Mouse (Mus musculus) macrophage (primary cell): Measurements from ENCODE around the gene Papola. TPM values are rescaled to one million over a fixed set of nuclear protein-coding genes. Genes with fewer than 3 reads are reported as not detected.

ENCODE experiments used
- H3K27ac ChIP-seq: fragments of 350-480 bp; formaldehyde crosslinking; 2 replicates; pipeline ENCODE4 v1.9.0; 2021
- H3K36me3 ChIP-seq: fragments of 350-480 bp; formaldehyde crosslinking; 2 replicates; pipeline ENCODE4 v1.9.0; 2021; ENCODE audit errors: inconsistent target
- H3K4me3 ChIP-seq: fragments of 350-480 bp; formaldehyde crosslinking; 2 replicates; pipeline ENCODE4 v1.9.0; 2021; ENCODE audit errors: inconsistent target
- H3K79me2 ChIP-seq: fragments of 350-480 bp; formaldehyde crosslinking; 2 replicates; pipeline ENCODE4 v1.9.0; 2021; ENCODE audit errors: inconsistent target
- WGBS: methylation state at CpG from one replicate; pipeline ENCODE4 v1.1.7; 2026; ENCODE audit warnings: inconsistent platforms; ENCODE audit not compliant: missing documents; 5-methylcytosine and 5-hydroxymethylcytosine counted together
- polyA plus RNA-seq: library from polyadenylated mRNA; stranded (reverse); fragments of 250-400 nt; gene quantifications from 3 replicates; pipeline ENCODE4 v1.2.4, GENCODE M21; 2018; ENCODE audit warnings: inconsistent platforms
- total RNA-seq, 78 experiments: library from RNA; depleted of rRNA; stranded (reverse); fragments of 250-400 nt; gene quantifications; 1 replicate in 9 of 78; 2 replicates in 24 of 78; 3 replicates in 43 of 78; 4 replicates in 2 of 78; pipeline ENCODE4 v1.2.4; 2018; ENCODE audit warnings: inconsistent platforms in 56 of 78

Papola gene
- 100 to 1,000 TPM; 224 to 433 (median 311) TPM for total RNA-seq (2018; cell fraction: chromatin; rRNA removed)
- 100 to 1,000 TPM; 130 to 170 (median 150) TPM for total RNA-seq (2018; cell fraction: cytosol; rRNA removed)
- total RNA-seq (2018; cell fraction: nucleus; rRNA removed) = 100 to 1,000 TPM; 162 to 313 (median 215) TPM
- polyA plus RNA-seq = 86.0 to 118 TPM (median 97.4 TPM) in 3 replicates

DNA sequence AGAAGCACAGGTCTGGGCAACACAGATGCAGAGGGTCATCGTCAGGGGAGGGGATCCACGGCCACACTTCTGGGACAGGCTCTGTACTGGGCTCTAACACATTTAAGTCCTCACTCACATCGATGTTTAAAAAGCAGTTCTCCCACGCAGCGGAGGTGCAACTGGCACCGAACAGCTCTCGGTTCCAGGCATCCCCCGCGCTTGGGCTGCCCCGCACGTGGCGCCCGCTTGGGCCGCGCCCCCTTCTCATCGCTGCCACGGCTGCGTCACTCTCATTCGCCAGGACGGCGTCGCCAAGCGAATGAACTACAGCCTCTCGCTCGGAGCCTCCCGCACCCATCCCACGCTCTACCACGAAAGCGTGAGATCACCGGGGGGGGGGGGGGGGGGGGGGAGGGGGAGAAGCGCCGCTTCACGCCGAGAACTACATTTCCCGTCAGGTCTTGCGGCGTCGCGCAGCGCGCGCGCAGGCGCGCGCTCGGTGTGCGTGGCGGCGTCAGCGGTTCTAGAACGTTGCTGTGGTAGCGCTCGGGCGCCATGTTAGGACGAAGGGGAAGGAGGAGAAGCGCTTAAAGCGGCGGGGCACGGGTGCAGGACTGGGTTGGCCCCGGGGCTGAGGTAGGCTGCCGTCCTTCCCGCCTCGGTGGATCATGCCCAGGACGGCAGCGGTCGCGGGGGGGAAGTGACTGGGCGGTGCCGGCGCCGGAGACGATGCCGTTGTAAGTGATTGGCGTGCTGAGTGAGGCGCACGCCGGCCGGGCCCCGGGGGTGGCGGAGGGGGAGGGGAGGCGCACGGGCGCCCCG, at the start of gene Papola:
Gene Papola, plus strand, starts transcription at position 499 of the 804 bp plus-strand sequence.
- peaks cover 43% of the 10 kb centered on the region for H3K79me2 ChIP-seq
- H3K36me3 ChIP-seq = no peaks in the 10 kb centered on the region
- H3K27ac ChIP-seq = peak within 1 kb of the TSS; percentile 90
- H3K4me3 ChIP-seq = peak within 1 kb of the TSS; percentile 74
- 1% methylated on average over 72 of the region's 85 CpGs for WGBS

GRCm38 (mm10) chr12:105735226-105735888, 49.1 kb upstream of the Papola start:
- no peak overlapping the region for H3K4me3 ChIP-seq
- no peaks in the 10 kb centered on the region for H3K79me2 ChIP-seq
- H3K27ac ChIP-seq = no peak overlapping the region
- H3K36me3 ChIP-seq = no peaks in the 10 kb centered on the region
- WGBS = 87% methylated on average over 6 of the region's 7 CpGs

DNA sequence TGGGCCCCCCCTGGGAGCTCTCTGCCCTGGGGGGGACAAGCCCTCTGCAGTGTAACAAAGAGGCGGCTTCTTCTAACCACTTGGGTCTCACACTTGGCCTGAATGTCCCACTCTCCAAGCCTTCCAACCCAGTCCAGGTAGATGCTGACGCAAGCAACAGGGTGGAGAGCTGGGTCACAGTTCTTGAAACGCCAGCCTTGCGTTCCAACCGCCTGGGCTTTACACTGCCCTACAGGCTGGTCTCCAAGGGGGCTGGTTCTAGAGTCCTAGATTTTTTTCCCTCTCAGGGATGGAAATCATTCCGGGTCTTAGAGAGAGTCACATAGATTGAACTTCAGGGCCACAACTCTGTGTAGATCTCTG, 48.6 kb upstream of the Papola start:
- Histone ChIP-seq H3K4me3 (no peak overlapping the region), H3K27ac (no peak overlapping the region), H3K36me3 (no peaks in the 10 kb centered on the region), H3K79me2 (no peaks in the 10 kb centered on the region)
- WGBS = 96% methylated on average over 6 of the region's 6 CpGs

- no peaks in the 10 kb centered on the region for H3K36me3 ChIP-seq
- WGBS = 90% methylated on average over 15 of the region's 15 CpGs
- H3K4me3 ChIP-seq = no peak overlapping the region
- H3K27ac ChIP-seq = no peak overlapping the region
- H3K79me2 ChIP-seq = no peaks in the 10 kb centered on the region
Observed at GRCm38 (mm10) chr12:105738316-105739096, 46.0 kb upstream of the Papola start.

GRCm38 (mm10) chr12:105739656-105740055, 44.8 kb upstream of the Papola start:
- H3K36me3 ChIP-seq = no peaks in the 10 kb centered on the region
- H3K4me3 ChIP-seq = no peak overlapping the region
- WGBS = 97% methylated on average over 8 of the region's 8 CpGs
- no peaks in the 10 kb centered on the region for H3K79me2 ChIP-seq
- H3K27ac ChIP-seq = no peak overlapping the region

- Histone ChIP-seq H3K27ac (no peak overlapping the region), H3K4me3 (no peak overlapping the region), H3K79me2 (no peaks in the 10 kb centered on the region), H3K36me3 (no peaks in the 10 kb centered on the region)
- WGBS = 89% methylated on average over 5 of the region's 5 CpGs
Observed at GRCm38 (mm10) chr12:105748114-105748513, 36.4 kb upstream of the Papola start.

- no peaks in the 10 kb centered on the region for H3K79me2 ChIP-seq
- no peak overlapping the region for H3K4me3 ChIP-seq
- H3K27ac ChIP-seq = no peak overlapping the region
- WGBS = 94% methylated on average over 10 of the region's 10 CpGs
- H3K36me3 ChIP-seq = no peaks in the 10 kb centered on the region
Observed at GRCm38 (mm10) chr12:105753813-105754212, 30.7 kb upstream of the Papola start.

GRCm38 (mm10) chr12:105757816-105758497, 26.5 kb upstream of the Papola start:
- Histone ChIP-seq H3K79me2 (no peaks in the 10 kb centered on the region), H3K4me3 (no peak overlapping the region), H3K27ac (no peak overlapping the region), H3K36me3 (no peaks in the 10 kb centered on the region)
- WGBS = 84% methylated on average over 15 of the region's 15 CpGs

DNA sequence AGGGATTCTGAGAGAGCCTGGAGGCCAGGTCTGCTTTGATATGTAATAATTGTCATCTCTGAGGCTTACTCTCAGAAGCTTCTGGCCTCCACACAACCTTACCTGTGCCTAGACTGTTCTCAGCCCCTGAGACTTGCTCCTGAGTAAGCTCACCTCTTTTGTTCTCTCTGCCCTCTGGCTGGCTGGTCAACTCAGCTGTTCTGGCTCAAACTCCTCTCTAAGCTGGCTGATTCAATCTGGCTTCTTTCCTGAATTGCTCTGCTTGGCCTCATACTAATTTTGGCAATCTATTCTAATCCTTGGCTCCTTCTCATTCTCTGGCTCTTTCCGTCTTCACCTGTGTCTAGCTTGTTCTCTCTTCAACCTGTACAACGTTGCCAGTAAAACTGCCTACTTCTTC, 25.6 kb upstream of the Papola start:
- 95% methylated on average over 2 of the region's 2 CpGs for WGBS
- no peak overlapping the region for H3K4me3 ChIP-seq
- H3K27ac ChIP-seq = no peak overlapping the region
- H3K79me2 ChIP-seq = no peaks in the 10 kb centered on the region
- no peaks in the 10 kb centered on the region for H3K36me3 ChIP-seq

GRCm38 (mm10) chr12:105759849-105760478, 24.5 kb upstream of the Papola start:
- Histone ChIP-seq H3K36me3 (no peaks in the 10 kb centered on the region), H3K4me3 (no peak overlapping the region), H3K27ac (no peak overlapping the region), H3K79me2 (no peaks in the 10 kb centered on the region)
- WGBS = 51% methylated on average over 8 of the region's 10 CpGs

GRCm38 (mm10) chr12:105761171-105761570, 23.3 kb upstream of the Papola start:
- H3K36me3 ChIP-seq = no peaks in the 10 kb centered on the region
- no peaks in the 10 kb centered on the region for H3K79me2 ChIP-seq
- 19% methylated on average over 11 of the region's 11 CpGs for WGBS
- no peak overlapping the region for H3K27ac ChIP-seq
- no peak overlapping the region for H3K4me3 ChIP-seq

- WGBS = 90% methylated on average over 2 of the region's 3 CpGs
- no peaks in the 10 kb centered on the region for H3K36me3 ChIP-seq
- no peak overlapping the region for H3K4me3 ChIP-seq
- no peaks in the 10 kb centered on the region for H3K79me2 ChIP-seq
- H3K27ac ChIP-seq = no peak overlapping the region
Observed at GRCm38 (mm10) chr12:105761629-105762028, 22.9 kb upstream of the Papola start.

DNA sequence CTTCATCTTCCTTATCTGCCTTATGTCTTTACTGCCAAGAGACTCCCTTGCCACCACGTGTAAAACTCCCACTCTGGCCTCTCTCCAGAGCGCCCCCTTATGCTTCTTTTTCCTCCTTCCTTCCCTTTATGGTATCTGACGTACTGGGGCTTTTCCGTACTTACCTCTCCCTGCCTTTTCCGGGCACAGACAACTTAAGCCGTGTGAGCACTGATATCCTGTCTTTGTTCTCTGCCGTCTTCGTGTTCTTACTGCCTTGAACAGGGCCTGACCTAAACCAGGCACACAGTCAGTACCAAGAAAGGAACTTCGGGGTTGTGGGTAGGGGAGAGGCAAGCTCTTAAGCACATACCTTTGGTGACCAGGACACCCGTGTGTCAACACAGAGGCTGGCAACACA, 14.8 kb upstream of the Papola start:
- 50% methylated on average over 10 of the region's 10 CpGs for WGBS
- Histone ChIP-seq H3K36me3 (no peaks in the 10 kb centered on the region), H3K4me3 (no peak overlapping the region), H3K79me2 (no peaks in the 10 kb centered on the region), H3K27ac (no peak overlapping the region)

DNA sequence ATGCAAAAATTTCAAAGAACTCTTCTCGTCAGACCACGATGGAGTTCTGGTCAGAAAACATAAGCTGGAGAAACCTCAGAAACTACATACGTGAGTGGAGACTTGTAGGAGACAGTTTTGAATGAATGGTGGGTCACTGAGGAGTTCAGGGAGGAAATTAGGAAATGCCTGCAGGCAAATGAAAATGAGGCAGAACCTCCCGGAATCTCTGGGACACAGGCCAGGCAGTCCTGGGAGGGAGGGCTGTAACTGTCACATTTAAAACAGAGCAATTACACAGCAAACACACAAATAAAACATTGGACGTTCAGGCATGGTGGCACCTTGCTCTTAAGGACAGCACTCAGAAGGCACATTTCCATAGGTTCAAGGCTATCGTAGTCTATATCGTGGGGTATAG, 9.6 kb upstream of the Papola start:
- Histone ChIP-seq H3K79me2 (no peaks in the 10 kb centered on the region), H3K36me3 (no peaks in the 10 kb centered on the region), H3K27ac (no peak overlapping the region), H3K4me3 (no peak overlapping the region)
- 94% methylated on average over 7 of the region's 7 CpGs for WGBS
